Mouse (Mus musculus) olfactory bulb, adult 2 months (tissue): ENCODE data around the gene Acot4. TPM values are rescaled to one million over a fixed set of nuclear protein-coding genes. Genes with fewer than 3 reads are reported as not detected.
"Not testable (repeated sequence)": the region's sequence is repeated elsewhere in the genome, so short reads cannot be mapped to it uniquely, and the experiment has no call there.

Source experiments
- H3K27ac ChIP-seq: fragments of 200-500 bp; 2 replicates; pipeline ENCODE4 v1.5.1; 2012; ENCODE audit warnings: low read depth, low read length; ENCODE audit not compliant: insufficient read depth
- H3K4me1 ChIP-seq: fragments of 200-500 bp; 2 replicates; pipeline ENCODE4 v1.6.1; 2012; ENCODE audit warnings: low read length; ENCODE audit not compliant: control insufficient read depth, insufficient read depth
- H3K4me3 ChIP-seq: fragments of 200-500 bp; 2 replicates; pipeline ENCODE4 v1.5.1; 2012; ENCODE audit warnings: mild to moderate bottlenecking, low read depth, low read length, moderate library complexity; ENCODE audit not compliant: insufficient read depth
- CTCF ChIP-seq: fragments of 200-500 bp; IDR thresholded peaks from 2 replicates; pipeline ENCODE4 v1.5.1; 2012; ENCODE audit warnings: low read depth, mild to moderate bottlenecking, low read length, moderate library complexity; ENCODE audit not compliant: insufficient read depth
- POLR2A ChIP-seq: fragments of 200-500 bp; IDR thresholded peaks from 2 replicates; pipeline ENCODE4 v1.6.1; 2012; ENCODE audit warnings: mild to moderate bottlenecking, low read depth, low read length, moderate library complexity; ENCODE audit not compliant: insufficient read depth
- WGBS: fragments of 180-500 bp; shearing (Covaris S2); methylation state at CpG from one replicate; pipeline ENCODE4 v1.1.7; 2018; 5-methylcytosine and 5-hydroxymethylcytosine counted together
- polyA plus RNA-seq: library from polyadenylated mRNA; stranded (reverse); fragments of >200 nt; gene quantifications from 2 replicates; pipeline ENCODE4 v1.2.4, GENCODE M21; 2012; ENCODE audit warnings: low replicate concordance; ENCODE audit not compliant: missing spikeins, insufficient read depth, insufficient read length

Gene Acot4
- polyA plus RNA-seq, result not detected in 2 replicates

- H3K4me1 ChIP-seq, H3K27ac ChIP-seq: not testable (repeated sequence)
- WGBS, result 13% methylated on average over 27 of the region's 32 CpGs
- H3K4me3 ChIP-seq, result peak within 1 kb of the TSS; percentile 79
Observed at GRCm38 (mm10) chr12:84038241-84038640, at the start of gene Acot4. Gene Acot4 (plus strand): TSS chr12:84038379.

- no peak overlapping the region for H3K27ac ChIP-seq
- 0 out of 2 replicates have a peak, but pooled peaks cover 3% of the 10 kb centered on the region for H3K4me1 ChIP-seq
- H3K4me3 ChIP-seq, result peak overlapping the region; percentile 71
- no peak for TF ChIP-seq POLR2A
- TF ChIP-seq CTCF, result no peak
- WGBS, result 53% methylated on average over 4 of the region's 4 CpGs
Observed at GRCm38 (mm10) chr12:83988483-83988882, 49.7 kb upstream of the Acot4 start.

- Histone ChIP-seq H3K4me1 (0 out of 2 replicates have a peak, but pooled peaks cover 3% of the 10 kb centered on the region), H3K27ac (no peak overlapping the region), H3K4me3 (no peak overlapping the region)
- TF ChIP-seq POLR2A, result no peak
- no peak for TF ChIP-seq CTCF
- WGBS, result 98% methylated on average over 4 of the region's 4 CpGs
Observed at GRCm38 (mm10) chr12:83989378-83989777, 48.8 kb upstream of the Acot4 start.

GRCm38 (mm10) chr12:83997221-83997620 is 41.0 kb upstream of the Acot4 start:
- WGBS, result 67% methylated on average over 2 of the region's 2 CpGs

GRCm38 (mm10) chr12:83998341-83999107 is 39.7 kb upstream of the Acot4 start:
- Histone ChIP-seq H3K4me1 (no peaks in the 10 kb centered on the region), H3K4me3 (no peak overlapping the region), H3K27ac (no peak overlapping the region)
- no peak for TF ChIP-seq POLR2A
- no peak for TF ChIP-seq CTCF
- 62% methylated on average over 11 of the region's 11 CpGs for WGBS

More at GRCm38 (mm10) chr12:83997221-83997620, 41.0 kb upstream of the Acot4 start:
- H3K27ac ChIP-seq, result no peak overlapping the region
- H3K4me3 ChIP-seq, result no peak overlapping the region
- H3K4me1 ChIP-seq, result no peaks in the 10 kb centered on the region
- TF ChIP-seq CTCF (no peak), POLR2A (no peak)

- H3K27ac ChIP-seq, H3K4me3 ChIP-seq, H3K4me1 ChIP-seq: not testable (repeated sequence)
- WGBS, result 44% methylated on average over 8 of the region's 8 CpGs
Observed at GRCm38 (mm10) chr12:83999237-83999636, 38.9 kb upstream of the Acot4 start.

GRCm38 (mm10) chr12:84000418-84000817 is 37.8 kb upstream of the Acot4 start:
- Histone ChIP-seq H3K4me3 (no peak overlapping the region), H3K4me1 (no peaks in the 10 kb centered on the region), H3K27ac (no peak overlapping the region)
- 94% methylated on average over 3 of the region's 3 CpGs for WGBS
- no peak for TF ChIP-seq POLR2A
- TF ChIP-seq CTCF, result no peak

- no peak overlapping the region for H3K4me3 ChIP-seq
- TF ChIP-seq CTCF, result no peak
- no peak for TF ChIP-seq POLR2A
- no peaks in the 10 kb centered on the region for H3K4me1 ChIP-seq
- no peak overlapping the region for H3K27ac ChIP-seq
- 81% methylated on average over 1 of the region's 1 CpGs for WGBS
Observed at GRCm38 (mm10) chr12:84003866-84004265, 34.3 kb upstream of the Acot4 start.

GRCm38 (mm10) chr12:84008251-84008650 is 29.9 kb upstream of the Acot4 start:
- H3K27ac ChIP-seq, result no peak overlapping the region
- TF ChIP-seq CTCF (no peak), POLR2A (no peak)
- 89% methylated on average over 12 of the region's 12 CpGs for WGBS
- no peak overlapping the region for H3K4me3 ChIP-seq
- H3K4me1 ChIP-seq, result peaks cover 12% of the 10 kb centered on the region

- H3K27ac ChIP-seq, result no peak overlapping the region
- WGBS, result 45% methylated on average over 8 of the region's 8 CpGs
- H3K4me3 ChIP-seq, result no peak overlapping the region
- peaks cover 12% of the 10 kb centered on the region for H3K4me1 ChIP-seq
- TF ChIP-seq POLR2A, result no peak
- no peak for TF ChIP-seq CTCF
Observed at GRCm38 (mm10) chr12:84008729-84009128, 29.4 kb upstream of the Acot4 start.

GRCm38 (mm10) chr12:84009171-84009965 is 28.8 kb upstream of the Acot4 start, which contains the start of gene Acot1:
Gene Acot1 (plus strand): TSS chr12:84009490.
- peaks cover 12% of the 10 kb centered on the region for H3K4me1 ChIP-seq
- 2% methylated on average over 62 of the region's 70 CpGs for WGBS
- not testable (repeated sequence) for H3K27ac ChIP-seq
- H3K4me3 ChIP-seq, result peak within 1 kb of the TSS; percentile 52
